Mouse (Mus musculus): Measurements from ENCODE around the gene Susd1. TPM values are rescaled to one million over a fixed set of nuclear protein-coding genes. Genes with fewer than 3 reads are reported as not detected.
A peak's percentile ranks its signal among the peaks of the same experiment; 100 is the strongest.

Gene Susd1
- polyA plus RNA-seq, 1 experiment from 2014 or later = 1.3 TPM

- no peak for ATAC-seq (ENCODE audit: low FRiP score, low read depth)
- WGBS = 89% methylated on average over 3 of the region's 3 CpGs
- H3K27ac ChIP-seq = no peak overlapping the region
- H3K4me3 ChIP-seq = no peak overlapping the region
- H3K9ac ChIP-seq = no peak overlapping the region
- H3K9me3 ChIP-seq = no peaks in the 10 kb centered on the region
- H3K27me3 ChIP-seq (replicated peaks) = no peaks in the 10 kb centered on the region
- no peaks in the 10 kb centered on the region for H3K36me3 ChIP-seq
- H3K4me2 ChIP-seq (replicated peaks) = no peak overlapping the region
- no peaks in the 10 kb centered on the region for H3K4me1 ChIP-seq
Observed at GRCm38 (mm10) chr4:59450906-59451305, 12.5 kb upstream of the Susd1 start.

DNA sequence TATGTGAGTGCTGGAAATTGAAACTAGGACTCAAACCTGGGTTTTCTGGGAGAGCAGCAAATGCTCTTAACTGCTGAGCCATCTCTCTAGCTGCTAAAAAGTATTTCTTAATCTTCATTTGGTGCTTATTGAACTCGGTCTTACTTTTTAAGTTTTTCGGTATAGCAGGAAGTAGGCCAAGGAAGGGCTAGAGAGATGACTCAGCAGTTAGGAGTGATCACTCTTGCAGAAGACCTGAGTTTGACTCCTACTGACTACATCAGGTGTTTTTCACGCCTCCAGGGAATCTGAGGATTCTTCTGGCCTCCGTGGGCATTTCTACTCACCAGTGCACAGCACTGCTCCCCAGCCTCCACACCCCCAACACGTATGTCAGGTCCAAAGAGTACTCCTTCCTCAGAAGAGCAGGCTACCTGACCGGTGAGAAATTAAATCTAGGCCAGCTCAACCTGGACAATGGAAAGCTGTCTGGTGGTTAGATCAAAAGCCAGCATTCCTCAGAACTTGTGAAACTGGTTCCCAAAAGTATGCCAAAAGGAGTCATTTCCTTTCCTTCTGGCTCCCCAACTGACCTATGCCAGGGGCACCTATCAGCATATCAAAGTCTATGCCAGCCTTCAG lies 11.9 kb upstream of the Susd1 start:
- no peak for ATAC-seq (ENCODE audit: low FRiP score, low read depth)
- H3K4me3 ChIP-seq = no peak overlapping the region
- no peaks in the 10 kb centered on the region for H3K27me3 ChIP-seq (replicated peaks)
- no peak overlapping the region for H3K27ac ChIP-seq
- no peaks in the 10 kb centered on the region for H3K4me1 ChIP-seq
- H3K9me3 ChIP-seq = no peaks in the 10 kb centered on the region
- no peak overlapping the region for H3K4me2 ChIP-seq (replicated peaks)
- 90% methylated on average over 6 of the region's 6 CpGs for WGBS
- no peaks in the 10 kb centered on the region for H3K36me3 ChIP-seq
- no peak overlapping the region for H3K9ac ChIP-seq

GRCm38 (mm10) chr4:59447296-59447695 lies 8.9 kb upstream of the Susd1 start:
- no peak for ATAC-seq (ENCODE audit: low FRiP score, low read depth)
- H3K27ac ChIP-seq = no peak overlapping the region
- no peaks in the 10 kb centered on the region for H3K27me3 ChIP-seq (replicated peaks)
- 36% methylated on average over 1 of the region's 1 CpGs for WGBS
- no peaks in the 10 kb centered on the region for H3K9me3 ChIP-seq
- H3K4me2 ChIP-seq (replicated peaks) = no peak overlapping the region
- no peak overlapping the region for H3K4me3 ChIP-seq
- H3K36me3 ChIP-seq = no peaks in the 10 kb centered on the region
- no peaks in the 10 kb centered on the region for H3K4me1 ChIP-seq
- no peak overlapping the region for H3K9ac ChIP-seq

DNA sequence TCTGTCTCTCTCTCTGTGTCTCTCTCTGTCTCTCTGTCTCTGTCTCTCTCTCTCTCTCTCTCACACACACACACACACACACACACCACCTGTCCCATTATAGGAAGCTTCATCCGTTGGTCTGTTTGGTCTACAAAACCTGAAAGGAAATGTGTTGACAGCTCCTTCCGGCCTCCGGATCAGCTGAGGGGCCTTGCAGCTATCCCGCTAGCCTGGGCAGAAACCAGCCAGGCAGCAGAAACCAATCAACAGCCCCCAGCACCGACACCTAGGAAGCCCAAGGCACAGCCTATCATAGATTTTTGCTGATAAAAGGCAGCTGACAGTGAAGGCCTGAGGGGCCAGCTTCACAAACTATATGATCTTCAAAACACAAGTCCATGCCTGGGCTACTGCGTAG lies 7.1 kb upstream of the Susd1 start:
- Histone ChIP-seq H3K27ac (no peak overlapping the region), H3K4me3 (no peak overlapping the region), H3K36me3 (no peaks in the 10 kb centered on the region), H3K4me2 (replicated peaks) (no peak overlapping the region), H3K4me1 (no peaks in the 10 kb centered on the region), H3K27me3 (replicated peaks) (no peaks in the 10 kb centered on the region), H3K9ac (no peak overlapping the region), H3K9me3 (no peaks in the 10 kb centered on the region)
- WGBS = 87% methylated on average over 6 of the region's 6 CpGs
- no peak for ATAC-seq (ENCODE audit: low FRiP score, low read depth)

GRCm38 (mm10) chr4:59444994-59445393 lies 6.6 kb upstream of the Susd1 start:
- Histone ChIP-seq H3K4me2 (replicated peaks) (no peak overlapping the region), H3K9me3 (no peaks in the 10 kb centered on the region), H3K27me3 (replicated peaks) (0 out of 2 replicates have a peak, but pooled peaks cover 1% of the 10 kb centered on the region), H3K4me3 (no peak overlapping the region), H3K36me3 (no peaks in the 10 kb centered on the region), H3K27ac (no peak overlapping the region), H3K4me1 (no peaks in the 10 kb centered on the region), H3K9ac (no peak overlapping the region)
- ATAC-seq (ENCODE audit: low FRiP score, low read depth) = no peak
- WGBS = 86% methylated on average over 3 of the region's 3 CpGs

GRCm38 (mm10) chr4:59444085-59444484 lies 5.7 kb upstream of the Susd1 start:
- WGBS = 80% methylated on average over 4 of the region's 4 CpGs
- Histone ChIP-seq H3K9ac (no peak overlapping the region), H3K4me3 (no peak overlapping the region), H3K9me3 (no peaks in the 10 kb centered on the region), H3K4me2 (replicated peaks) (no peak overlapping the region), H3K27me3 (replicated peaks) (peaks cover 5% of the 10 kb centered on the region), H3K36me3 (no peaks in the 10 kb centered on the region), H3K4me1 (no peaks in the 10 kb centered on the region), H3K27ac (no peak overlapping the region)
- ATAC-seq (ENCODE audit: low FRiP score, low read depth) = no peak

DNA sequence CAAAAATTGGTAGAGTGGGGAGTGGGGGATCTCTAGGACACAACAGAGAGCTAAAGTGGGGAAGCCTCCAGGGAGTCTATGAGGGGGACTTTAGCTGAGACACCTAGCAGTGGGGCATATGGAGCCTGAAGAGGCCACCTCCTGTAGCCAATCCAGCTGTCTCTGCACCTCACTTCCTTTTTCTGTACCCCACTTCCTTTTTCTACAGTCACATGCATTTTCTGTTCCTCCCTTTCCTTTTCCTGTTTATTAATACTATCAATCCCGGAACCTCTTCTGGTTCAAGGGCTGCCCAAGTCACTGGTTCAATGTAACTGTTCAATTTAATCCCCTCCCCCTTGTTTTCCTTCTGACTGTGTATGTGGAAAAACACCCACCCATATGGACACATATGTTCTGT lies 2.8 kb upstream of the Susd1 start:
- no peak for ATAC-seq (ENCODE audit: low FRiP score, low read depth)
- Histone ChIP-seq H3K27ac (no peak overlapping the region), H3K4me2 (replicated peaks) (no peak overlapping the region), H3K9me3 (0 out of 2 replicates have a peak, but pooled peaks cover 1% of the 10 kb centered on the region), H3K4me1 (peaks cover 8% of the 10 kb centered on the region), H3K27me3 (replicated peaks) (peaks cover 28% of the 10 kb centered on the region), H3K4me3 (no peak overlapping the region), H3K9ac (no peak overlapping the region), H3K36me3 (no peaks in the 10 kb centered on the region)
- WGBS = 88% methylated on average over 1 of the region's 1 CpGs

DNA sequence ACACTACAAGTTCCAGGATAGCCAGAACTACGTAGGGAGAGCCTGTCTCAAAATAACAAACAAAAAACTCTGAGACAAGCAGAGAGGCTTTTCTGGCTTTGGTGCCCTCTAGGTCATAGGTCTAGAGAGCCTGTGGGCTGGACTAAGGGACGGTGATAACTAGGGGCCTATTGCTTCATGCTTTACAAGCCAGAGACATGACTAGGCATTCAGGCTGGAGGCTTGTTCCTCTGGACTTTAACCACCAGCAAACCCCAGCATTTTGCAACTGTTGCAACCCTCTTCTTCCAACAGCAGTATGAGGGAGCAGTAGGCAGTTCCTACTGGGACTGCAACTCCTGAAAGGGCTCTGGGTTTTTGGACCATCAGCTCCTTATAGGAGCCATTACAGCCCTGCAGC lies 1.5 kb upstream of the Susd1 start:
- Histone ChIP-seq H3K27me3 (replicated peaks) (peaks cover 28% of the 10 kb centered on the region), H3K9ac (no peak overlapping the region), H3K9me3 (0 out of 2 replicates have a peak, but pooled peaks cover 5% of the 10 kb centered on the region), H3K36me3 (no peaks in the 10 kb centered on the region), H3K27ac (no peak overlapping the region), H3K4me1 (peaks cover 8% of the 10 kb centered on the region), H3K4me2 (replicated peaks) (no peak overlapping the region), H3K4me3 (no peak overlapping the region)
- WGBS = 53% methylated on average over 2 of the region's 2 CpGs
- no peak for ATAC-seq (ENCODE audit: low FRiP score, low read depth)

DNA sequence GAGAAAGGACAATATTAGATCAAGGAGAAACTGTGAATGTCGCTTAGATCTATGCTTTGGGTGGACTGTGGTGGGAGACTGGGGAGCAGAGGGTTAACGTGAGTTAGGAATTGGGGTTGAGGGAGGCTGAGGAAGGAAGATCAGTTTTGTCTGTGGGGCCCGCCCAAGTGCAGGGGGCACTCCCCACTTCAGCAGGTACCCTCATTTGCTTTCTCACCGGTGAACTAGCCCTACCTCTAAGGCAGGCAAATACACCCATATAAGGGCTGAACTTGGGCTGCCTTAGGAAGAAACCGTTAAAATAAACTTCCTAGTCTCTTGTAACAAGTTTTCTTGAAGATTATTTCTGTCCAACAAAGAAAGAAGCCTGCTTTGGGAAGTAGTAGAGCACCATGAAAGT lies 608 bp upstream of the Susd1 start:
- no peak for ATAC-seq (ENCODE audit: low FRiP score, low read depth)
- 0 out of 2 replicates have a peak, but pooled peaks cover 5% of the 10 kb centered on the region for H3K9me3 ChIP-seq
- H3K9ac ChIP-seq = no peak overlapping the region
- H3K4me2 ChIP-seq (replicated peaks) = peak overlapping the region; percentile 100; the same call in 1 of the 2 replicates
- peaks cover 28% of the 10 kb centered on the region for H3K27me3 ChIP-seq (replicated peaks)
- 30% methylated on average over 5 of the region's 5 CpGs for WGBS
- no peaks in the 10 kb centered on the region for H3K36me3 ChIP-seq
- no peak overlapping the region; the same call in 1 of the 2 replicates for H3K4me3 ChIP-seq
- no peak overlapping the region for H3K27ac ChIP-seq
- peaks cover 8% of the 10 kb centered on the region for H3K4me1 ChIP-seq

- peaks cover 28% of the 10 kb centered on the region for H3K27me3 ChIP-seq (replicated peaks)
- no peak overlapping the region for H3K4me3 ChIP-seq
- no peak overlapping the region for H3K9ac ChIP-seq
- peaks cover 8% of the 10 kb centered on the region for H3K4me1 ChIP-seq
- 0 out of 2 replicates have a peak, but pooled peaks cover 5% of the 10 kb centered on the region for H3K9me3 ChIP-seq
- 90% methylated on average over 4 of the region's 4 CpGs for WGBS
- H3K27ac ChIP-seq = no peak overlapping the region
- H3K36me3 ChIP-seq = no peaks in the 10 kb centered on the region
- ATAC-seq (ENCODE audit: low FRiP score, low read depth) = no peak
- H3K4me2 ChIP-seq (replicated peaks) = no peak overlapping the region
Observed at GRCm38 (mm10) chr4:59435951-59436350, 2.5 kb downstream of the Susd1 start.

DNA sequence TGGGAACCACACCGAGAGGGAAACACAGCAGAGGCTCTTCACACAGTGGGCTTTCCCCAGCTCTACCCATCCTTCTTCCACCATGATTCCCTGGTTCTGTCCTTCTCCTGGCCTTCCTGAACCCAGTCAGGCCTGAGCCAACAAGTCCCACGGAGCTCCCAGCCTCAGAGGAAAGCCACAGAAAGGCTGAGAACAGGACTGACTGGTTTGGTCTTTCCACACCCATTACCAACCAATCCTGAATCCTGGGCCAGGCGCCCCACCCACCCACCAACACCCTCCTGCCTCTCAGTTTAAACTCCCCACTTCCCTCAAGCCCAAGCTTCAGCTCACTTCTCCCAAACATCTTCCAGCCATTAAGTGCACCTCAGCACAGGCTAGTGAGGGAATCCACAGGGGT lies 4.4 kb downstream of the Susd1 start:
- Histone ChIP-seq H3K9me3 (0 out of 2 replicates have a peak, but pooled peaks cover 5% of the 10 kb centered on the region), H3K4me2 (replicated peaks) (no peak overlapping the region), H3K4me1 (peaks cover 8% of the 10 kb centered on the region), H3K27ac (no peak overlapping the region), H3K9ac (no peak overlapping the region), H3K4me3 (no peak overlapping the region), H3K36me3 (no peaks in the 10 kb centered on the region), H3K27me3 (replicated peaks) (peaks cover 22% of the 10 kb centered on the region)
- no peak for ATAC-seq (ENCODE audit: low FRiP score, low read depth)
- 69% methylated on average over 3 of the region's 3 CpGs for WGBS

DNA sequence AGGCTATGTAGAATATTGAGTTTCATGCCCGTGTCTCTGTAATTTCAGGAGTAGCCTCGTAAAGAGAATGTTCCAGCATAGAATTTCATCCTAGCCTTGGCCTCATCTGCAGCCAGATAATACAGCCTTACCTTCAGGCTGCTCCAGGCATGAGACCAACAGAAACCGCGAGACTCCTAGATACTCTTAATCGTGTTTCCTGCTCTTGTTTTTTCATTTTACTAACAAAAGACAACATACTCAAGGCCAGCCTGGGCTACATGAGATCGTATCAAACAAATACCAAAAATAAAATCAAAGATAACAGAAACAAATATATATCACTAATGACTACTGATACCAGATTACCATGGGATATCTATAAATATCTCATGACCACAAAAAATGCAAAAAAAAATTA lies 9.3 kb downstream of the Susd1 start:
- WGBS = 91% methylated on average over 6 of the region's 6 CpGs
- no peaks in the 10 kb centered on the region for H3K4me1 ChIP-seq
- no peak overlapping the region for H3K9ac ChIP-seq
- H3K27ac ChIP-seq = no peak overlapping the region
- H3K36me3 ChIP-seq = no peaks in the 10 kb centered on the region
- H3K9me3 ChIP-seq = no peaks in the 10 kb centered on the region
- no peak overlapping the region for H3K4me2 ChIP-seq (replicated peaks)
- H3K4me3 ChIP-seq = no peak overlapping the region
- no peak for ATAC-seq (ENCODE audit: low FRiP score, low read depth)
- H3K27me3 ChIP-seq (replicated peaks) = no peaks in the 10 kb centered on the region

GRCm38 (mm10) chr4:59426429-59426828 lies 12.0 kb downstream of the Susd1 start:
- 91% methylated on average over 5 of the region's 5 CpGs for WGBS

More at GRCm38 (mm10) chr4:59426429-59426828, 12.0 kb downstream of the Susd1 start:
- Histone ChIP-seq H3K4me3 (no peak overlapping the region), H3K9me3 (no peaks in the 10 kb centered on the region), H3K4me2 (replicated peaks) (no peak overlapping the region), H3K27ac (no peak overlapping the region), H3K9ac (no peak overlapping the region), H3K36me3 (no peaks in the 10 kb centered on the region), H3K4me1 (peaks cover 6% of the 10 kb centered on the region; the same call in 1 of the 2 replicates), H3K27me3 (replicated peaks) (no peaks in the 10 kb centered on the region)
- no peak for ATAC-seq (ENCODE audit: low FRiP score, low read depth)
